Comparison of ENCODE assay signal across 10 mouse cellular contexts in genomic region chr5:120836731-120837585, GRCm38 (mm10). TPM values are rescaled to one million over a fixed set of nuclear protein-coding genes. Genes with fewer than 3 reads are reported as not detected.
DNase-seq lines count a peak whose midpoint lies in the region; ATAC-seq and TF ChIP-seq lines count a peak whose summit lies in the region.
"Had no signal": no experiment of that assay in that cellular context is flagged by ENCODE, and none has a peak within 500 bp of the region (broad histone marks: within the 10 kb centered on the region; RNA-seq: fewer than 3 reads in every experiment).

No protein-coding gene starts in this region.

- H3K27me3 ChIP-seq in thymus, adult 2 months (ENCODE audit: control insufficient read depth, insufficient read depth, low read length) = no peaks in the 10 kb centered on the region
- no peaks in the 10 kb centered on the region for H3K27me3 ChIP-seq in cerebellum, adult 2 months (ENCODE audit: control insufficient read depth, insufficient read depth, low read length)

- no peaks in the 10 kb centered on the region for H3K36me3 ChIP-seq in thymus, adult 2 months (ENCODE audit: control insufficient read depth, insufficient read depth, low read length)

- no peak overlapping the region for H3K4me3 ChIP-seq in thymus, adult 2 months (ENCODE audit: control insufficient read depth, insufficient read depth, low read length)
- no peak overlapping the region for H3K4me3 ChIP-seq in cerebellum, adult 2 months (replicated peaks; ENCODE audit: insufficient read depth, low read depth, low read length)

- TF ChIP-seq CTCF in thymus, adult 2 months (IDR thresholded peaks at IDR 0.05; ENCODE audit: borderline replicate concordance, control insufficient read depth, extremely low read depth, insufficient read depth, low read length, poor library complexity) = peak; percentile 23; the same call in 1 of the 2 replicates
- TF ChIP-seq CTCF in cerebellum, adult 2 months (IDR thresholded peaks at IDR 0.05; ENCODE audit: borderline replicate concordance, insufficient read depth, low read depth, low read length) = peak; percentile 72

- WGBS in thymus, adult 2 months = 19% methylated on average over 8 of the region's 8 CpGs
- 9% methylated on average over 8 of the region's 8 CpGs for WGBS in cerebellum, adult 2 months

- DNase-seq in frontal cortex, postnatal 25 days (ENCODE audit: low spot score in 2 of 2) = peak; percentile 23 to 30
- no peak for DNase-seq in frontal cortex, postnatal 14 days (ENCODE audit: low spot score in 2 of 2)
- DNase-seq in thymus, adult 2 months = peak; percentile 71
- no peak for DNase-seq in thymus, adult 18-20 months
- peak; percentile 27 to 62 for DNase-seq in cerebellum, adult 2 months
- DNase-seq in lung, postnatal 25 days (ENCODE audit: low spot score) = peak; percentile 21
- peak; percentile 58 for DNase-seq in testis, postnatal 14 days (ENCODE audit: low spot score)

- TF ChIP-seq POLR2A in thymus, adult 2 months (IDR thresholded peaks at IDR 0.05; ENCODE audit: control insufficient read depth, extremely low read depth, insufficient read depth, low read length, poor library complexity) = no peak
- TF ChIP-seq POLR2A in cerebellum, adult 2 months (IDR thresholded peaks at IDR 0.05; ENCODE audit: borderline replicate concordance, insufficient read depth, low read length) = no peak

- no peaks in the 10 kb centered on the region for H3K4me1 ChIP-seq in thymus, adult 2 months (replicated peaks; ENCODE audit: control insufficient read depth, insufficient read depth, low read length)
- no peaks in the 10 kb centered on the region for H3K4me1 ChIP-seq in cerebellum, adult 2 months (ENCODE audit: control insufficient read depth, insufficient read depth, low read length)

- ATAC-seq in inflammation-experienced regulatory T-cells, adult 6 months = peak; percentile 48

- H3K27ac ChIP-seq in thymus, adult 2 months (ENCODE audit: control insufficient read depth, insufficient read depth, low read length) = no peak overlapping the region
- H3K27ac ChIP-seq in cerebellum, adult 2 months (ENCODE audit: insufficient read depth, low read length) = no peak overlapping the region

RNA-seq across cellular contexts. Expression of gene Oas1f, which starts 10.2 kb away (rescaled TPM):
- 0.51 and 1.1 TPM in 2 replicates for polyA plus RNA-seq in thymus, adult 2 months (2012; rRNA removed)
- polyA plus RNA-seq in cerebellum, adult 2 months (2012; rRNA removed) = not detected in 2 replicates
- not detected for polyA plus RNA-seq in inflammation-experienced regulatory T-cells, adult 6 months (2017; shearing (Covaris generic))
- polyA plus RNA-seq: limb, embryonic 14.5 days had no signal

RNA-seq across cellular contexts. Expression of gene Oas1h, which starts 24.3 kb away (rescaled TPM):
- 0.28 and 0.73 TPM in 2 replicates for polyA plus RNA-seq in thymus, adult 2 months (2012; rRNA removed)
- not detected in 2 replicates for polyA plus RNA-seq in cerebellum, adult 2 months (2012; rRNA removed)
- polyA plus RNA-seq in inflammation-experienced regulatory T-cells, adult 6 months (2017; shearing (Covaris generic)) = not detected
- polyA plus RNA-seq: limb, embryonic 14.5 days; stomach, embryonic 14.5 days had no signal

RNA-seq across cellular contexts. Expression of gene Oas1c, which starts 24.6 kb away (rescaled TPM):
- polyA plus RNA-seq in thymus, adult 2 months (2012; rRNA removed) = 6.3 and 7.7 TPM in 2 replicates
- polyA plus RNA-seq in cerebellum, adult 2 months (2012; rRNA removed) = 1.2 and 2.0 TPM in 2 replicates
- polyA plus RNA-seq in inflammation-experienced regulatory T-cells, adult 6 months (2017; shearing (Covaris generic)) = 10 to 100 TPM; 12.0 to 14.0 (median 13.6) TPM

RNA-seq across cellular contexts. Expression of gene Oas1e, which starts 41.6 kb away (rescaled TPM):
- polyA plus RNA-seq in thymus, adult 2 months (2012; rRNA removed) = 0.52 and 0.74 TPM in 2 replicates
- polyA plus RNA-seq in cerebellum, adult 2 months (2012; rRNA removed) = not detected in 2 replicates
- polyA plus RNA-seq in inflammation-experienced regulatory T-cells, adult 6 months (2017; shearing (Covaris generic)) = not detected
- polyA plus RNA-seq: limb, embryonic 14.5 days; stomach, embryonic 14.5 days had no signal

RNA-seq across cellular contexts. Expression of gene Oas1g, which starts 50.5 kb away (rescaled TPM):
- 9.0 and 10.2 TPM in 2 replicates for polyA plus RNA-seq in thymus, adult 2 months (2012; rRNA removed)
- polyA plus RNA-seq in cerebellum, adult 2 months (2012; rRNA removed) = 0.35 and 0.47 TPM in 2 replicates
- 1 to 10 TPM in 1 of 3 experiments, under 1 TPM in 1, not detected in 1; 0.68 to 2.0 TPM for polyA plus RNA-seq in inflammation-experienced regulatory T-cells, adult 6 months (2017; shearing (Covaris generic))

Comparison
In these comparisons a context has a peak if more than half of its experiments do, and no peak if none do; other contexts are left out.
1. DNase-seq: peak in frontal cortex, postnatal 25 days (2 of 2), thymus, adult 2 months (single experiment), cerebellum, adult 2 months (2 of 2), lung, postnatal 25 days (single experiment) and testis, postnatal 14 days (single experiment); none in frontal cortex, postnatal 14 days (0 of 2) and thymus, adult 18-20 months (0 of 2).